Mouse (Mus musculus): ENCODE data around the gene Ptx3. TPM values are rescaled to one million over a fixed set of nuclear protein-coding genes. Genes with fewer than 3 reads are reported as not detected.

Gene Ptx3
- total and polyA plus RNA-seq, 2 experiments: not detected

GRCm38 (mm10) chr3:66213524-66213923, 6.2 kb upstream of the Ptx3 start:
- no peak for DNase-seq (ENCODE audit: extremely low read depth, low read depth, low spot score)
- TF ChIP-seq CTCF (IDR thresholded peaks at IDR 0.05; ENCODE audit: low read depth, low read length) (no peak), POLR2A (IDR thresholded peaks at IDR 0.05; ENCODE audit: extremely low read depth, insufficient read depth, low read length) (no peak)
- 91% methylated on average over 1 of the region's 1 CpGs for WGBS
- Histone ChIP-seq H3K4me1 (ENCODE audit: control insufficient read depth, insufficient read depth, low read length) (no peaks in the 10 kb centered on the region), H3K27me3 (ENCODE audit: control insufficient read depth, insufficient read depth, low read length) (no peaks in the 10 kb centered on the region), H3K9ac (ENCODE audit: low read depth, low read length) (no peak overlapping the region), H3K36me3 (ENCODE audit: control insufficient read depth, insufficient read depth, low read length) (no peaks in the 10 kb centered on the region), H3K4me3 (ENCODE audit: insufficient read depth, low read depth, low read length) (no peak overlapping the region), H3K27ac (replicated peaks; ENCODE audit: insufficient read depth, low read depth, low read length) (no peak overlapping the region), H3K79me2 (ENCODE audit: control insufficient read depth, insufficient read depth, low read length) (no peaks in the 10 kb centered on the region)

- Histone ChIP-seq H3K79me2 (ENCODE audit: control insufficient read depth, insufficient read depth, low read length) (no peaks in the 10 kb centered on the region), H3K36me3 (ENCODE audit: control insufficient read depth, insufficient read depth, low read length) (no peaks in the 10 kb centered on the region), H3K27me3 (ENCODE audit: control insufficient read depth, insufficient read depth, low read length) (peaks cover 4% of the 10 kb centered on the region; the same call in 1 of the 2 replicates), H3K9ac (ENCODE audit: low read depth, low read length) (no peak overlapping the region), H3K27ac (replicated peaks; ENCODE audit: insufficient read depth, low read depth, low read length) (no peak overlapping the region), H3K4me3 (ENCODE audit: insufficient read depth, low read depth, low read length) (no peak overlapping the region), H3K4me1 (ENCODE audit: control insufficient read depth, insufficient read depth, low read length) (peaks cover 3% of the 10 kb centered on the region)
- TF ChIP-seq POLR2A (IDR thresholded peaks at IDR 0.05; ENCODE audit: extremely low read depth, insufficient read depth, low read length) (no peak), CTCF (IDR thresholded peaks at IDR 0.05; ENCODE audit: low read depth, low read length) (no peak)
- DNase-seq (ENCODE audit: extremely low read depth, low read depth, low spot score): no peak
- WGBS: 81% methylated on average over 8 of the region's 8 CpGs
Observed at GRCm38 (mm10) chr3:66215759-66216158, 4.0 kb upstream of the Ptx3 start.

- WGBS: under 1% methylated on average over 54 of the region's 54 CpGs
- Histone ChIP-seq H3K27me3 (ENCODE audit: control insufficient read depth, insufficient read depth, low read length) (peaks cover 9% of the 10 kb centered on the region; the same call in 1 of the 2 replicates), H3K9ac (ENCODE audit: low read depth, low read length) (no peak overlapping the region), H3K79me2 (ENCODE audit: control insufficient read depth, insufficient read depth, low read length) (no peaks in the 10 kb centered on the region), H3K4me1 (ENCODE audit: control insufficient read depth, insufficient read depth, low read length) (peaks cover 3% of the 10 kb centered on the region), H3K4me3 (ENCODE audit: insufficient read depth, low read depth, low read length) (peak overlapping the region; percentile 17; the same call in 1 of the 2 replicates), H3K36me3 (ENCODE audit: control insufficient read depth, insufficient read depth, low read length) (no peaks in the 10 kb centered on the region), H3K27ac (replicated peaks; ENCODE audit: insufficient read depth, low read depth, low read length) (no peak overlapping the region)
- TF ChIP-seq CTCF (IDR thresholded peaks at IDR 0.05; ENCODE audit: low read depth, low read length) (no peak), POLR2A (IDR thresholded peaks at IDR 0.05; ENCODE audit: extremely low read depth, insufficient read depth, low read length) (no peak)
- DNase-seq (ENCODE audit: extremely low read depth, low read depth, low spot score): no peak
Observed at GRCm38 (mm10) chr3:66220554-66221242, 988 bp downstream of the Ptx3 start.

- WGBS: 7% methylated on average over 11 of the region's 11 CpGs
- no peak overlapping the region for H3K4me3 ChIP-seq (ENCODE audit: insufficient read depth, low read depth, low read length)
- no peak overlapping the region for H3K27ac ChIP-seq (replicated peaks; ENCODE audit: insufficient read depth, low read depth, low read length)
Observed at GRCm38 (mm10) chr3:66221243-66221611, 1.5 kb downstream of the Ptx3 start.

GRCm38 (mm10) chr3:66224931-66225537, 5.3 kb downstream of the Ptx3 start:
- Histone ChIP-seq H3K4me3 (ENCODE audit: insufficient read depth, low read depth, low read length) (no peak overlapping the region), H3K27me3 (ENCODE audit: control insufficient read depth, insufficient read depth, low read length) (peaks cover 9% of the 10 kb centered on the region; the same call in 1 of the 2 replicates), H3K4me1 (ENCODE audit: control insufficient read depth, insufficient read depth, low read length) (peaks cover 3% of the 10 kb centered on the region), H3K79me2 (ENCODE audit: control insufficient read depth, insufficient read depth, low read length) (no peaks in the 10 kb centered on the region), H3K27ac (replicated peaks; ENCODE audit: insufficient read depth, low read depth, low read length) (no peak overlapping the region), H3K9ac (ENCODE audit: low read depth, low read length) (no peak overlapping the region), H3K36me3 (ENCODE audit: control insufficient read depth, insufficient read depth, low read length) (no peaks in the 10 kb centered on the region)
- TF ChIP-seq CTCF (IDR thresholded peaks at IDR 0.05; ENCODE audit: low read depth, low read length) (no peak), POLR2A (IDR thresholded peaks at IDR 0.05; ENCODE audit: extremely low read depth, insufficient read depth, low read length) (no peak)
- DNase-seq (ENCODE audit: extremely low read depth, low read depth, low spot score): no peak
- WGBS: 84% methylated on average over 15 of the region's 15 CpGs

More at GRCm38 (mm10) chr3:66221243-66221611, 1.5 kb downstream of the Ptx3 start:
- no peak for DNase-seq (ENCODE audit: extremely low read depth, low read depth, low spot score)
- no peaks in the 10 kb centered on the region for H3K79me2 ChIP-seq (ENCODE audit: control insufficient read depth, insufficient read depth, low read length)
- no peaks in the 10 kb centered on the region for H3K36me3 ChIP-seq (ENCODE audit: control insufficient read depth, insufficient read depth, low read length)
- H3K27me3 ChIP-seq (ENCODE audit: control insufficient read depth, insufficient read depth, low read length): peaks cover 9% of the 10 kb centered on the region; the same call in 1 of the 2 replicates
- H3K4me1 ChIP-seq (ENCODE audit: control insufficient read depth, insufficient read depth, low read length): peaks cover 3% of the 10 kb centered on the region
- H3K9ac ChIP-seq (ENCODE audit: low read depth, low read length): no peak overlapping the region
- TF ChIP-seq POLR2A (IDR thresholded peaks at IDR 0.05; ENCODE audit: extremely low read depth, insufficient read depth, low read length): no peak
- TF ChIP-seq CTCF (IDR thresholded peaks at IDR 0.05; ENCODE audit: low read depth, low read length): no peak
